Mouse (Mus musculus) spleen, adult 2 months (tissue): Measurements from ENCODE around the gene Apobec3. TPM values are rescaled to one million over a fixed set of nuclear protein-coding genes. Genes with fewer than 3 reads are reported as not detected.
"Not testable (repeated sequence)": the region's sequence is repeated elsewhere in the genome, so short reads cannot be mapped to it uniquely, and the experiment has no call there.

ENCODE experiments used
- DNase-seq, 2 experiments: peaks; one replicate each; pipeline versions ENCODE4 v3.0.0 to v3.0.0-alpha.2; 2012 to 2021; ENCODE audit warnings: low spot score in 2 of 2, low read depth in 1 of 2
- H3K27ac ChIP-seq: fragments of 200-500 bp; 2 replicates; pipeline ENCODE4 v1.5.1; 2012; ENCODE audit warnings: low read length, inconsistent platforms; ENCODE audit not compliant: insufficient read depth
- H3K27me3 ChIP-seq: fragments of 200-500 bp; 2 replicates; pipeline ENCODE4 v1.6.1; 2012; ENCODE audit warnings: mild to moderate bottlenecking, moderate library complexity, low read length, inconsistent platforms; ENCODE audit not compliant: control insufficient read depth, insufficient read depth
- H3K36me3 ChIP-seq: fragments of 200-500 bp; 2 replicates; pipeline ENCODE4 v1.6.1; 2012; ENCODE audit warnings: mild to moderate bottlenecking, low read length, inconsistent platforms; ENCODE audit not compliant: control insufficient read depth, insufficient read depth
- H3K4me1 ChIP-seq: fragments of 200-500 bp; 2 replicates; pipeline ENCODE4 v1.6.1; 2011; ENCODE audit warnings: inconsistent platforms; ENCODE audit not compliant: control insufficient read depth, insufficient read depth, insufficient read length
- H3K4me3 ChIP-seq: fragments of 200-500 bp; 2 replicates; pipeline ENCODE4 v1.5.1; 2011; ENCODE audit warnings: mild to moderate bottlenecking, inconsistent platforms; ENCODE audit not compliant: insufficient read depth, insufficient read length; ENCODE audit errors: extremely low read depth
- CTCF ChIP-seq: fragments of 200-500 bp; IDR thresholded peaks from 2 replicates; pipeline ENCODE4 v1.5.1; 2011; ENCODE audit warnings: mild to moderate bottlenecking, inconsistent platforms; ENCODE audit not compliant: insufficient read depth, insufficient read length, insufficient replicate concordance; ENCODE audit errors: extremely low read depth
- POLR2A ChIP-seq: fragments of 200-500 bp; IDR thresholded peaks from 2 replicates; pipeline ENCODE4 v1.6.1; 2011; ENCODE audit warnings: low read depth, low read length, inconsistent platforms
- WGBS: fragments of 180-500 bp; shearing (Covaris S2); methylation state at CpG from one replicate; pipeline ENCODE4 v1.1.7; 2018; 5-methylcytosine and 5-hydroxymethylcytosine counted together
- polyA plus RNA-seq: library from polyadenylated mRNA; depleted of rRNA; stranded (reverse); fragments of >200 nt; gene quantifications from 2 replicates; pipeline ENCODE4 v1.2.3, GENCODE M21; 2012

The Apobec3 gene
- polyA plus RNA-seq, 1 experiment, result 99.9 TPM

DNA sequence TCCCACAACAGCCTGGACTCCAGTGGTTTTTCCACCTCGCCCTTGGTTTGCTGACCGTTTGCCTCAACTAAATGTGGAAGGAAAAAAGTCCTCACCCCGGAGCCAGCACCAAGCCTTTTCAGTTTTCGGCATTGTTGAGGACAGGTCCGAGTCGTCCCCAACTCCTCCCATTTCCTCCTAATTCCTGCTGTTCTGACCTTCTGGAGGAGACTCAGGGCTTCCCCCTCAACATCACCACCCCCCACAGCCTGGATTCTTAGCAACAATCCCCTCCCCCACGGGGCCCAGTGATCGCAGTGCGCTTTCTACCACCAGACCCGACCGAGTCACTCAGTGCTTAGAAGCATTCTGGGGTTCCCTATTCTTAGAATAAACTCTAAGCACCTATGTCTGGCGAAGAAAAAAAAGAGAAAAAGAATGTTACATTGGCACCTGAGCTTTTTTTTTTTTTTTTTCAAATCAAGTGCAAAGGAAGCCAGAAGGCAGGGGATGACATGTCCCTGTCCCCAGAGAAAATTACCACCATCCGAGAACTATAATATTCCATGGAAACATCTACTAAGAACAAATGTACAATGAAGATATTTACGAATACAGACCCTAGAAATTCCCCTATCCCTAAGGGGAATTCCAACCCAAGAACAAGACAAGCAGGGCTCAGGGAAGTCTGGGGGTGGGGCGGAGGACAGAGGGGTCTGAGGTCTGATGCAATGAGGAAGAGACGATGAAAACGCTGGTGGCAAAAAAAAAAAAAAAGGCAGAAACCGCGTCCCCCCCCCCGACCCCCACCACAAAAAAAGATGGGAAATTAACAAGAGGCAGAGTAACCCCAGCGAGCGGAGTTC is 42.4 kb downstream of the Apobec3 start:
- Histone ChIP-seq H3K27ac (peak overlapping the region; percentile 39), H3K4me1 (peaks cover 23% of the 10 kb centered on the region; the same call in 1 of the 2 replicates), H3K4me3 (peak overlapping the region; percentile 24; the same call in 1 of the 2 replicates), H3K27me3 (no peaks in the 10 kb centered on the region), H3K36me3 (peaks cover 8% of the 10 kb centered on the region)
- TF ChIP-seq POLR2A (no peak), CTCF (no peak)
- DNase-seq, result no peak
- 4% methylated on average over 22 of the region's 22 CpGs for WGBS

- DNase-seq, result no peak
- peaks cover 16% of the 10 kb centered on the region; the same call in 1 of the 2 replicates for H3K4me1 ChIP-seq
- no peak overlapping the region for H3K27ac ChIP-seq
- no peaks in the 10 kb centered on the region for H3K27me3 ChIP-seq
- H3K36me3 ChIP-seq, result peaks cover 4% of the 10 kb centered on the region
- 2% methylated on average over 10 of the region's 10 CpGs for WGBS
- no peak overlapping the region for H3K4me3 ChIP-seq
- no peak for TF ChIP-seq POLR2A
- TF ChIP-seq CTCF, result no peak
Measured at GRCm38 (mm10) chr15:79934776-79935175, 43.3 kb downstream of the Apobec3 start.

DNA sequence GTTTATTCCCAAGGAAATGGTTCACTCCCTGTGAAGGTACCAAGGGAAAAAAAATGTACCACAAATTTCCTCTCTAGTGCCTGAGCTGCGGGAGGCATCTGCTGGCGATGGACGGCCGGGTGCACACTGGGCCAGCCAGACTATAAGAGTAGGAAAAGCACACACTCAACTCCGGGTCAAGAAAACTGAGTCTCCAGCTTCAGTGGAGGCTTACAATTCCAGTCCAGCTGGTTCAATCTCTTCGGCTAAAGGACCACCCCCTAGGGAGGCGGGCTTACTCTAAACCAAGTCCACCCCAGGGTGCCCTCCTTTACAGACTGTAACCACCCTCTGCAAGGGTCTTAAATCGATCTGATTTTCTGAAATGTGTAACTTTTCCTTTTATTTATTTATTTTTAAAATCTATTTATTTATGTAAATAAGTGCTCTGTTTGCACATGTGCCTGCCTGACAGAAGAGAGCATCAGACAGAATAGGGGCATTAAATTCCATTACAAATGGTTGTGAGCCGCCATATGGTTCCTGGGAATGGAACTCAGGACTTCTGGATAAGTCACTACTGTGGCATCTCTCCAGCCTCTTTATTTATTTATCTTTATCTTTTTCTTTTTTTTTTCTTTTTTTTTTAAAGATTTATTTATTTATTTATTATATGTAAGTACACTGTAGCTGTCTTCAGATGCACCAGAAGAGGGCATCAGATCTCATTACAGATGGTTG is 44.4 kb downstream of the Apobec3 start:
- Histone ChIP-seq H3K36me3 (no peaks in the 10 kb centered on the region), H3K27me3 (no peaks in the 10 kb centered on the region), H3K4me1 (peaks cover 12% of the 10 kb centered on the region; the same call in 1 of the 2 replicates), H3K27ac (no peak overlapping the region), H3K4me3 (no peak overlapping the region)
- TF ChIP-seq POLR2A, result no peak
- TF ChIP-seq CTCF, result no peak
- 61% methylated on average over 9 of the region's 9 CpGs for WGBS
- no peak for DNase-seq

GRCm38 (mm10) chr15:79936374-79936751 is 44.9 kb downstream of the Apobec3 start:
- 83% methylated on average over 7 of the region's 7 CpGs for WGBS
- no peak overlapping the region for H3K4me3 ChIP-seq
- DNase-seq, result no peak
- H3K27me3 ChIP-seq, result no peaks in the 10 kb centered on the region
- peaks cover 8% of the 10 kb centered on the region; the same call in 1 of the 2 replicates for H3K4me1 ChIP-seq
- H3K36me3 ChIP-seq, result no peaks in the 10 kb centered on the region
- no peak overlapping the region for H3K27ac ChIP-seq
- TF ChIP-seq CTCF, result no peak
- TF ChIP-seq POLR2A, result no peak

GRCm38 (mm10) chr15:79939020-79939419 is 47.6 kb downstream of the Apobec3 start:
- no peak for DNase-seq
- no peaks in the 10 kb centered on the region for H3K36me3 ChIP-seq
- TF ChIP-seq POLR2A (no peak), CTCF (no peak)
- no peaks in the 10 kb centered on the region for H3K27me3 ChIP-seq
- H3K4me3 ChIP-seq, result no peak overlapping the region
- WGBS, result 90% methylated on average over 12 of the region's 12 CpGs
- no peak overlapping the region for H3K27ac ChIP-seq
- H3K4me1 ChIP-seq, result no peaks in the 10 kb centered on the region; the same call in 1 of the 2 replicates

GRCm38 (mm10) chr15:79939501-79939900 is 48.0 kb downstream of the Apobec3 start:
- not testable (repeated sequence) for H3K27ac ChIP-seq, H3K4me3 ChIP-seq, H3K36me3 ChIP-seq, H3K27me3 ChIP-seq, DNase-seq, H3K4me1 ChIP-seq
- 86% methylated on average over 5 of the region's 7 CpGs for WGBS

DNA sequence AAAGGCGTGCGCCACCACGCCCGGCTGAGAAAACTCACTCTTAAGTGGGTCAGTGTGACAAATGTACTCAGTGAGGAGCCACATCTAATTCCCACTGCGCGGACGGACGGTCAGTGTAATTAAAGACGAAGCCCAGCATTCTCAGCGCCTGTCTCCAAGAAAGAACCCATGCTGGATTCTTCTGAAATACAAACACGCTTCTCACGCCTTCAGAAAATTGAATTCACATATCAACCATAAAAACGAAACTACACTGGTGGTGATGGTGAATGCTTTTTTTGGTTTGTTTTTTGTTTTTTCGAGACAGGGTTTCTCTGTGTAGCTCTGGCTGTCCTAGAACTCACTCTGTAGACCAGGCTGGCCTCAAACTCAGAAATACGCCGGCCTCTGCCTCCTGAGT is 48.5 kb downstream of the Apobec3 start:
- no peak overlapping the region for H3K27ac ChIP-seq
- no peak for TF ChIP-seq POLR2A
- no peak for TF ChIP-seq CTCF
- no peaks in the 10 kb centered on the region for H3K4me1 ChIP-seq
- WGBS, result 93% methylated on average over 16 of the region's 16 CpGs
- H3K4me3 ChIP-seq, result no peak overlapping the region
- no peaks in the 10 kb centered on the region for H3K36me3 ChIP-seq
- no peak for DNase-seq
- no peaks in the 10 kb centered on the region for H3K27me3 ChIP-seq
